18 mouse cellular contexts compared by ENCODE assay signal in the genomic region with DNA sequence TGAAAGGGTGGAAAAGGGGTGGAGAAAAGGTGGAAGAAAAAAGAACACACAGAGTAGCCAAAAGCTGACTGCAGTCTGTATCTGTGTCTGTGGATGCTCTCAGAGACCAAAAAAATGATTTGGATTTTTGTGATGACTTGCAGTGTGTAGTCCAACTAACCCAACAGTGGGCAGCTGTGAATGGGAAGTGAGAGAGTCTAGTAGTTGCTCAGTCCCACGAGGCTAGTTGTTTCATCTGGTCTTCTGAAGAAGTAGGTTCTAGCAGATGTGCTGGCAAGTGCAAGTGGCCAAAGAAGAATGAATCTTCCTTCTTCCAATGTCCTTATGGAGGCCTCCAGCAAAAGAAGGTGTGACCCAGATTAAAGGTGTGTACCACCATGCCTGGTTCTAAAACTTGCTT.
"Had no signal": no experiment of that assay in that cellular context is flagged by ENCODE, and none has a peak within 500 bp of the region (broad histone marks: within the 10 kb centered on the region; RNA-seq: fewer than 3 reads in every experiment).

No protein-coding gene starts in this region.

- H3K4me3 ChIP-seq: lung, embryonic 15.5 days; midbrain, embryonic 10.5 days; midbrain, embryonic 13.5 days; myocyte; neural tube, embryonic 13.5 days; neural tube, embryonic 15.5 days had no signal

- ATAC-seq: lung, postnatal 0 days; midbrain, embryonic 13.5 days; midbrain, embryonic 16.5 days had no signal

- H3K36me3 ChIP-seq: neural tube, embryonic 15.5 days had no signal

- H3K4me2 ChIP-seq: lung, embryonic 15.5 days; midbrain, embryonic 13.5 days; neural tube, embryonic 13.5 days; neural tube, embryonic 15.5 days had no signal

- H3K4me1 ChIP-seq: lung, embryonic 15.5 days; neural tube, embryonic 15.5 days had no signal

- H3K9me3 ChIP-seq: lung, embryonic 15.5 days; midbrain, embryonic 10.5 days; midbrain, embryonic 13.5 days; neural tube, embryonic 13.5 days; neural tube, embryonic 15.5 days had no signal

- H3K9ac ChIP-seq: liver, embryonic 14.5 days; lung, embryonic 15.5 days; midbrain, embryonic 13.5 days; neural tube, embryonic 13.5 days; neural tube, embryonic 15.5 days had no signal

- H3K27ac ChIP-seq: liver, embryonic 14.5 days; lung, embryonic 15.5 days; midbrain, embryonic 10.5 days; midbrain, embryonic 13.5 days; neural tube, embryonic 13.5 days; neural tube, embryonic 15.5 days had no signal

- H3K27me3 ChIP-seq: lung, embryonic 15.5 days; midbrain, embryonic 13.5 days; neural tube, embryonic 13.5 days; neural tube, embryonic 15.5 days had no signal

- DNase-seq: lung, adult 2 months; lung, postnatal 14 days; lung, postnatal 4 days; retina, postnatal 1 day; right cerebral cortex, adult 18-20 months; spleen, adult 18-20 months; thymus, adult 18-20 months; thymus, postnatal 14 days; thymus, postnatal 36 days had no signal
